Mouse (Mus musculus) ES-Bruce4 (cell line): ENCODE data around the gene Med4.

Source experiments
- CTCF ChIP-seq: IDR thresholded peaks from one replicate; pipeline ENCODE4 v1.8.1; 2011; ENCODE audit warnings: low read depth, low read length
- EP300 ChIP-seq: IDR thresholded peaks from 2 replicates; pipeline ENCODE4 v1.6.1; 2011; ENCODE audit warnings: low read depth, low read length; ENCODE audit not compliant: insufficient read depth
- POLR2A ChIP-seq: IDR thresholded peaks from one replicate; pipeline ENCODE4 v1.8.1; 2011; ENCODE audit warnings: low read length; ENCODE audit not compliant: insufficient read depth

DNA sequence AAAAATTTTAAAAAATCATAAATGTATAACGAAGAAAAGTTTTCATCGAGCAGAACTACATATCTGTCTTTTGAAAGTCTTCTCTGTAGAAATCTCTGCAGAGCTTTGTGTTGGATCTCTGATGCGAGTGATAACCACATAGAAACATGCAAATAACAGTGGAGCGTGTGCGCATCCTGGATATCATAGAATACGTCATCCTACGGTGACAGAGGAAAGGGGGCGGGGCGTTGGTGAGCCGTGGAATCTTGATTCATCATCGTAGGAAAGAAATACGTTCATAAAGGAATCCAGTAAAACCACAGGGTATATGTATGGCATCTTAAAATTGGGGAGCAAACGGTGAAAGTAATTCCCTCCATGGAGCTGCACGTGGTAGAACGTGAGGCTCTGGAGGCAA, 2.6 kb upstream of the Med4 start:
- TF ChIP-seq CTCF = no peak
- no peak for TF ChIP-seq POLR2A
- no peak for TF ChIP-seq EP300
